Mouse (Mus musculus) right cerebral cortex, adult 2 months (tissue): ENCODE results near the gene Cep290.
"Not testable (repeated sequence)": the region's sequence is repeated elsewhere in the genome, so short reads cannot be mapped to it uniquely, and the experiment has no call there.

Experiments used
- DNase-seq, 2 experiments: peaks; one replicate each; pipeline ENCODE4 v3.0.0; 2021 to 2022; ENCODE audit warnings: low spot score in 2 of 2

Gene Cep290

GRCm38 (mm10) chr10:100487097-100487978 lies at the start of gene Cep290, which contains the start of gene Tmtc3:
Cep290 (plus strand) TSS chr10:100487558.
Tmtc3 (minus strand) TSS chr10:100487350.
- peak; percentile 96 to 98 for DNase-seq

DNA sequence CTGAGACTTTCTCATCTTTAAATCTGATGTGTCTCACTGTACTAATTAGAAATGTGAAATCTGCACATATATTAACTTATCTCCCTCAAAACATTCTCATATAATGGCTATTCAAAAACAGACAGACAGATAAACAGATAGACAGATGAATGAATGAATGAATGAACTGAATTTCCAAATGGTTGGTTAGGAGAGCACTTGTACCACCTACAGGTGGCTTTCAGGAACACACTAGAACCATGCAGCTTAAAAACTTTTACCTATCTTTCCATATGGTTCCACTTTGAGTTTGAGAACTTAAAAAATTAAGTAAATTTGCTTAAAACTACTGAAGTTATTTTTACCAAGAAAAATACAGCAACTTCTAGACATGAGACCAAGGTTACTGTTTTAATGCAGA lies 38.0 kb upstream of the Cep290 start:
- no peak for DNase-seq

- DNase-seq: no peak
Measured at GRCm38 (mm10) chr10:100460515-100460914, 26.8 kb upstream of the Cep290 start.

- DNase-seq: no peak
Measured at GRCm38 (mm10) chr10:100475040-100475439, 12.3 kb upstream of the Cep290 start.

- no peak for DNase-seq
Measured at GRCm38 (mm10) chr10:100479538-100479937, 7.8 kb upstream of the Cep290 start.

DNA sequence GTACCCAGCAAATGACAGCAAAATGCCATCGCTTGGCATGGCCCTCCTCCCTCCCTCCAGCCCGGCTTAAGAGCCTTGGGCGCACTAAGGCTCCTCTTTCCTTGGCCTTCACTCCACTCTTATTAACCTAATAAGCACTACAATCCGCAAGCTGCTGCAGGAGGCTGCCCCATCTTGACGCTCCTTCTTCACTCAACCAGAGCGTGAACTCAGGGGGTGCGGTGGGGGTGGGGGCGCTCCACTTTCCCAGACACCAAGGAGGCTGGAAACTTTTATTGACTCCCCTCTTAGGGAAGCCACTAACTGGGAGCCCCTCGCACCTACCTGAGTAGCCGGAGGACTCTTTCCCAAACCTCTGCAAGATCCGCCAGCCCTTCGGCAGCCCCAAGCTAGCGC lies 659 bp upstream of the Cep290 start:
- DNase-seq: no peak

DNA sequence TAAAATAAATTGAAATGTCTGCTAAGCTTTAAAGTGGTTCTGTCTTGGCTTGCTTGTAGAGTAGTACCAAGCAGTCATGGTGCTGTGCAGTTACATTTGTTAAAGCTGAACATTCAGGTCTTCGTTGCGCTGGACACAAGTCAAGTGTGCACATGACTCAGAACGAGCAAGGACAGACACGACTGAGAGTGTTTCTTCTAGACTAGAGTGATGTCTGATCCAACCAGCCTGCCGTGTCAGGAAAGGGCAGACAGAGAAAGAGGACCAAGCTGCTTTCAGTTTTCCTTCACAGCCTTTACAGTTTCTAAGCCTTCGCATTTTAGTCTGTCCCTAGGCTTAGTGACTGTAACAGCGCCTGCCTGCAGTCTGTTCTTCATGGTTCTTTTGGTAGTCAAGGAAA lies 4.6 kb downstream of the Cep290 start:
- DNase-seq: no peak

DNA sequence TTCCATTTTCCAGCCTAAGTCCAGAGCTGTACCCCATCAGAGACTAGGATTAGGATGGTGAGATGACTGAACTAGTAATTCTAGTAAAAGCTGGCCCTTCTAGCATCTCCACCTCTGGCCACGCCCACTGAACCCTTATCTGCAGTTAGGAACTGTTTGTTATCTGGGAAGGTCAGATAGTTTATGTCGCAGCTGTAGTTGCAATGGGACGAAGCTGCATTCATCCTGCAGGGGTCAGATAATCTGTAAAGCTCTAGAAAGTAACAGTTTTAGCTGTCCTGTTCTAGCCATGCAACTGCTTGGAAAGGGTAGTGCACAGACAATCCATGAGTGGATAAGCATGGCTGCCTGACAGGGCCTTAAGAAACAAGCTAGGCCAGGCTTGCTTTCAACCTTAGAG lies 11.0 kb downstream of the Cep290 start:
- no peak for DNase-seq

DNA sequence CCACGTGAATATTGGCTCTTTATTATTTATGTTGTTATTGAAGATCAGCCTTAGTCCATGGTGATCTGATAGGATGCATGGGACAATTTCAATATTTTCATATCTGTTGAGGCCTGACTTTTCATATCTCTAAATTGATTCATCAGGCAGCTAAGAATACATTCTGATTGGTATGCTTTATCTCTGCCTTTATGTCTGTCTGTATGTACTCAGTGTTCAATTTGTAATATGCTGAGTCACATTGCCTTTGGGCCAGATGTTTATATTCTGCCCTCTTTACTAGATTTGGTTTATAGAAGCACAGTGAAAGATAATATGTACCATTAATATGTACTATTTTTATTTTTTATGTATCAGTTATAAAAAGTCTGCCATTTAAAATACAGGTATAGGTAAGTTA lies 20.8 kb downstream of the Cep290 start:
- no peak for DNase-seq

GRCm38 (mm10) chr10:100521617-100522016 lies 34.3 kb downstream of the Cep290 start:
- DNase-seq: no peak

DNA sequence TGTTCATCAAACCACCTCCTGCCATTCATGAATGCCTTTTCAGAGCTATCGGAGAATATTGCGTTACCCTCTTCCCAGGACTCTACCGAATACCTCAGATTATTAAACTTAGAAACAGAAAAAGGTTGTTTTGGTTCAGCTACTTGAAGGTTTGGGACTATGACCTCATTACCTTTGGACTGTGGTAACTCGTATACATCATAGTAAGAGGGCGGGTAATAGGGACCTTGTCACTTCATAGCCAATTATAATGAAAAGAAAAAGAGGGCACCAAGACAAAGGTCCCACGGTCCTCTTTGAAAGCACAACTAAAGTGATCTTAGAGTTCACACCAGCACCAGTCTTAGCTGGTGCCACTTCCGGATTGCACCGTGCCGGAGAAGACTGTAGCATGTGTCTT lies 35.0 kb downstream of the Cep290 start:
- DNase-seq: no peak

- DNase-seq: no peak
Measured at GRCm38 (mm10) chr10:100524499-100525390, 37.4 kb downstream of the Cep290 start.

GRCm38 (mm10) chr10:100556566-100557175 lies 69.3 kb downstream of the Cep290 start:
- no peak for DNase-seq

DNA sequence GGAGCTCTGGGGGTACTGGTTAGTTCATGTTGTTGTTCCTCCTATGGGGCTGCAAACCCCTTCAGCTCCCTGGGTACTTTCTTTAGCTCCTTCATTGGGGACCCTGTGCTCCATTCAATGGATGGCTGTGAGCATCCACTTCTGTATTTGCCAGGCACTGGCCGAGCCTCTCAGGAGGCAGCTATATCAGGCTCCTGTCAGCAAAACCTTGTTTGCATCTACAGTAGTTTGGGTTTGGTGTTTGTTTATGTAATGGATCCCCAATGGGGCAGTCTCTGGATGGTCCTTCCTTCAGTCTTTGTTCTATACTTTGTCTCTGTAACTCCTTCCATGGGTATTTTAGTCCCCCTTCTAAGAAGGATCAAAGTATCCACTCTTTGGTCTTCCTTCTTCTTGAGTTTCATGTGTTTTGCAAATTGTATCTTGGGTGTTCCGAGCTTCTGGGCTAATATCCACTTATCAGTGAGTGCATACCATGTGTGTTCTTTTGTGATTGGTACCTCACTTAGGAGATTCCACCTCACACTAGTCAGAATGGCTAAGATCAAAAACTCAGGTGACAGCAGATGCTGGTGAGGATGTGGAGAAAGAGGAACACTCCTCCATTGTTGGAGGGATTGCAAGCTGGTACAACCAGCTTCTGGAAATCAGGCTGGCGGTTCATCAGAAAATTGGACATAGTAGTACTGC lies 73.0 kb downstream of the Cep290 start:
- not testable (repeated sequence) for DNase-seq

DNA sequence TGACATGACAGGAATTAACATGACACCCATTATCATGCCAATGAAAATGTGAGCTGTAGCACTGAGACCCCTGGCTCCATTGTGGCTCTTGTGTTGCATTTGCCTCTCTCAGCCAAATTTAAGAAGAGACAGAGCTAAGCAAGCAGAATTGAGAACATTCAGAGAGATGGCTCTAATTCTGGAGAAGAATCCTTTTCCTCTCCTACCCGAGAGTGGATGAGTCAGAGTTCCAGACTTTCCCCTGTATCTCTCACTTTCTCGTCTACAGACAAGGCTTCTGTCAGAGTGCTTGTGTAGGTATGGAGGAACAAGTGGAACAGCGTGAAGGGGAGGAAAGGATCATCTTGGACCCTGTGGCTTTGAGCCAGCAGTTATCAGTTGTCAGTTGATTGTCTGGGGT lies 76.8 kb downstream of the Cep290 start:
- DNase-seq: no peak

GRCm38 (mm10) chr10:100571707-100572106 lies 84.3 kb downstream of the Cep290 start:
- DNase-seq: no peak

DNA sequence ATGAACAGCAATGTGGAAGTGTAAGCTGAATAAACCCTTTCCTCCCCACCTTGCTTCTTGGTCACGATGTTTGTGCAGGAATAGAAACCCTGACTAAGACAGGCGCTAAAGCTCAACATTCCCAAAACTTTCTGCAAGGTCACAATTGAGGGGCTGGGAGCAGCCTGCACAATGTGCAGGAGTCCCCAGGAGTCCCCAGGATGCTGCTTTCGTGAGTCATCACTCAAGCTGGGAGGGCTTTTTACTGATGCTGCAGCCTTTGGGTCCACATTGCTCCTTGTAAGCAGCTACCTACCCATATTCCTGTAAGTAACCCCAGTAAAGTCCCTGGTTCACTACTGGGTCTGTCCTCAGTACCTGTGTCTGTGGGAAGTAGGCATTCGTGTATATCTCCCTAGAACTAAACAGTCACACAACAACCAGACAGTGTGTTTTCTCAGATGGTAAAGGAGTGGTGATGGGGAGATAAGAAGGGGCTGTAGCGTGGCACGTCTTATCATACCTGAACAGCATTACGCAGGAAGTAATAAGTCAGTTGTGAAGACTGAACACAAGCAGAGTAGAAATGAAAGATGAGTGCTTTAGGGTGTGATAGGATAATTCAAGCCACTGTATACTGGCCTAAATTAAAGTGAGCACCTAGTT lies 87.3 kb downstream of the Cep290 start:
- DNase-seq: no peak

DNA sequence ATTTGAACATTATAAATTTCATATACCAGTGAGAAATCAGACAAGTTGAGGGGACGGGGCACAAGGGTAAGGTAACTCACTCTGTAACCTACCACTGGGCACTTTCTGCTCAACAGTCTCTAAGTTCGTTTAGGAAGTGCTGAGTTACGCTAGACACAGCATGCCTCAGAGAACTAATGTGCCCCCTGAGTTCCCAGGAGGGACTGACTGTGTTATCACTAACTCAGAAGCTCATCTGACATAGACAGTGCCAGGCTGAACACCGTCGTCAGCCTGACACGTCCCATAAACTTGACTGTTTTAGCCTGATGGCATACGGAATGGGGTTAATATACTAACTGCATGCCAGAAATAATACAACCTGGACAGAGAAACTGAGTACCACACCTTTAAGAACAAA lies 87.9 kb downstream of the Cep290 start:
- DNase-seq: no peak

DNA sequence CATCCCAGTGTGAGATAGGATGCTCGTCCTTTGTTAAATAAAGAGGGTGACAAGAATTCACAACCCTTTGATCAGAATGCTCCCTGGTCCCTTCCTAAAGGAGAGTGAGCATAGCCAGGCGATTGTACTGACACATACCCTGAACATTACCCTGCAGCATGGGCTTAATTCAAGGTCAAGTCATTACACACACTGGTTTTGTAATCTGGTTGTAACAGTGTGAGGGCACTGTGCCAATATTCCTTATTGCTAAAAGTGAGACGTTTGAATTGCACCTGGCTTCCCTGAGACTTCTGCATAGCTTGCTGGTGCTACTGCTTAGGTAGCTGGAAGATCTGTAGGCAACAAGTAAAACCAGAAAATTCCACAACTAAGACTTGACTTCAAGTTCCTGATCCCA lies 96.8 kb downstream of the Cep290 start:
- DNase-seq: no peak

GRCm38 (mm10) chr10:100588524-100588923 lies 101.2 kb downstream of the Cep290 start:
- no peak for DNase-seq

DNA sequence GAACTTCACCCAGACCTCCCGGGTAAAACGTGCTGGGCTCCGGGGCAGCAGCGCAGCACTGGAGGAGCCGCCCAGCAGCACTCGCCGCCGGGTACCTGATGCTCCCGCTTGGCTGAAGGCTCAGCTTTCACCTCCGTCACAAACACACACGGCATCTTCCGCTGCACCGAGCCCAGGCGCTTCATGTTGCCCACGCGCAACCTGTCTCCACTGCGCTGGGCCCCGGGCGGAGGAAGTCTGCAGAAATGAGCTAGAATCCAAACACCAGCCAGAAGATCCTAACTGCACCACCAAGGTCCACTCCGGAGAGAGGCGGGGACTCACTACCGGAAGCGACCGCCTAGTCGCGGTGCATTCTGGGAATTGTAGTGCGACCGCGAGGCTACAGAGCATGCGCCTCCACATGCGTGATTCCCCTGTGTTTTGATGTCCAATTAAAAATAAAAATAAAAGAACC lies 101.6 kb downstream of the Cep290 start:
- peak; percentile 93 to 94 for DNase-seq
